Mouse (Mus musculus) left cerebral cortex, postnatal 4 days (tissue): Measurements from ENCODE around the gene Shank3. TPM values are rescaled to one million over a fixed set of nuclear protein-coding genes. Genes with fewer than 3 reads are reported as not detected.

Experiments
- DNase-seq: peaks from one replicate; pipeline ENCODE4 v3.0.0-alpha.2; 2022
- intact Hi-C: fragments of 180-260 bp; cut with DNase I; formaldehyde crosslinking; loops from one replicate; pipeline ENCODE4 v1.15.1; 2025
- total RNA-seq, 2 experiments: library from RNA; stranded (reverse); gene quantifications; 2 replicates each; pipeline ENCODE4 v1.2.3; 2021

Gene Shank3
- 100 to 1,000 TPM; 136 to 141 TPM for total RNA-seq

GRCm38 (mm10) chr15:89498961-89499688, at the start of gene Shank3:
TSS of gene Shank3 (plus strand) at chr15:89499623.
- DNase-seq = peak; percentile 51
- intact Hi-C loops = no loop called here

- intact Hi-C loops = no loop called here
- DNase-seq = no peak
These were observed 46.2 kb upstream of the Shank3 start for GRCm38 (mm10) chr15:89452906-89453864.

- DNase-seq = peak; percentile 69
- intact Hi-C loops = no loop called here
These were observed 45.5 kb upstream of the Shank3 start, which contains the start of gene Mapk8ip2 for GRCm38 (mm10) chr15:89453865-89454478. TSS of gene Mapk8ip2 (plus strand) at chr15:89453913.

GRCm38 (mm10) chr15:89454857-89455256, 44.6 kb upstream of the Shank3 start:
- intact Hi-C loops = no loop called here

GRCm38 (mm10) chr15:89455642-89456041, 43.8 kb upstream of the Shank3 start:
- intact Hi-C loops = no loop called here

More at GRCm38 (mm10) chr15:89454857-89455256, 44.6 kb upstream of the Shank3 start:
- no peak for DNase-seq

GRCm38 (mm10) chr15:89458942-89459341, 40.5 kb upstream of the Shank3 start:
- no peak for DNase-seq
- intact Hi-C loops = no loop called here

More at GRCm38 (mm10) chr15:89455642-89456041, 43.8 kb upstream of the Shank3 start:
- DNase-seq = no peak

- intact Hi-C loops = no loop called here
- DNase-seq = no peak
These were observed 39.6 kb upstream of the Shank3 start for GRCm38 (mm10) chr15:89459821-89460220.

GRCm38 (mm10) chr15:89460298-89460697, 39.1 kb upstream of the Shank3 start:
- DNase-seq = no peak
- intact Hi-C loops = no loop called here

- intact Hi-C loops = no loop called here
- no peak for DNase-seq
These were observed 38.1 kb upstream of the Shank3 start for GRCm38 (mm10) chr15:89461321-89461720.

GRCm38 (mm10) chr15:89462176-89462575, 37.2 kb upstream of the Shank3 start:
- intact Hi-C loops = no loop called here
- no peak for DNase-seq

- DNase-seq = no peak
- intact Hi-C loops = no loop called here
These were observed 35.8 kb upstream of the Shank3 start for GRCm38 (mm10) chr15:89463334-89464235.

GRCm38 (mm10) chr15:89465052-89465451, 34.4 kb upstream of the Shank3 start:
- DNase-seq = peak; percentile 49
- intact Hi-C loops = no loop called here

- intact Hi-C loops = no loop called here
- DNase-seq = no peak
These were observed 30.8 kb upstream of the Shank3 start for GRCm38 (mm10) chr15:89468577-89468976.

GRCm38 (mm10) chr15:89471476-89471875, 27.9 kb upstream of the Shank3 start:
- DNase-seq = no peak
- intact Hi-C loops = no loop called here

- intact Hi-C loops = no loop called here
- no peak for DNase-seq
These were observed 26.1 kb upstream of the Shank3 start for GRCm38 (mm10) chr15:89473370-89473769.

GRCm38 (mm10) chr15:89473921-89474320, 25.5 kb upstream of the Shank3 start:
- DNase-seq = no peak
- intact Hi-C loops = no loop called here

GRCm38 (mm10) chr15:89474596-89475292, 24.7 kb upstream of the Shank3 start:
- DNase-seq = no peak
- intact Hi-C loops = no loop called here

- no peak for DNase-seq
- intact Hi-C loops = no loop called here
These were observed 24.2 kb upstream of the Shank3 start for GRCm38 (mm10) chr15:89475293-89475600.

- intact Hi-C loops = no loop called here
- DNase-seq = peak; percentile 93
These were observed 23.6 kb upstream of the Shank3 start for GRCm38 (mm10) chr15:89475611-89476474.
